Mouse (Mus musculus): ENCODE measurements around the gene Itga9. TPM values are rescaled to one million over a fixed set of nuclear protein-coding genes. Genes with fewer than 3 reads are reported as not detected.
A peak's percentile ranks its signal among the peaks of the same experiment; 100 is the strongest.

Gene Itga9
- polyA plus RNA-seq, 1 experiment from 2014 or later = 27.9 TPM

DNA sequence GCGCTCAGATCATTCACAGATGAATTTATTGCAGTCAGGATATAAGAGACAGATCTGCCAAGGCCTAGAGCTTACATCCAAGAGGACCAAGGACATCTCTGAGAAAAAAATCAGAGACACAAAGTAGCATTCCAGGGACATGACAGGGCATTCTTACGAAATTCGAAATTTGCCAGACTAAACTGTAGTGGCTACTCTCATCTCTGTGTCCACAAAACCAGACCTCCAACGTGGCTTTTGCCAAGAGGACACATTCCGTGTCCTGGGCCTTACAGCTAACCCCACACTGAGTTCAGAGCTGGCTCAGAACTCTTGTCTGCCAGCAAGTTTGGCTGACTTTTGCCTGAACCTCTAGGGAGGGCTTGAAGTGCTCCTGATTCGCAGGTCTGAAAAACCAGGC, 279.3 kb downstream of the Itga9 start:
- TF ChIP-seq CTCF (IDR thresholded peaks at IDR 0.05) = no peak
- in situ Hi-C loops (cut with MboI; ENCODE audit: low pct_unique_long_range_greater_than_20kb) = no loop called here
- H3K27me3 ChIP-seq = no peaks in the 10 kb centered on the region
- POLR2A ChIA-PET = no interaction called here
- ATAC-seq (peak; percentile 75), DNase-seq (ENCODE audit: low read depth, low spot score) (no peak)
- CTCF ChIA-PET = interaction anchor here (0.9 to 1.9 kb wide), 2 partner anchors 14 to 22 kb away, joined by 4 to 6 read pairs; no protein-coding TSS in a partner anchor

DNA sequence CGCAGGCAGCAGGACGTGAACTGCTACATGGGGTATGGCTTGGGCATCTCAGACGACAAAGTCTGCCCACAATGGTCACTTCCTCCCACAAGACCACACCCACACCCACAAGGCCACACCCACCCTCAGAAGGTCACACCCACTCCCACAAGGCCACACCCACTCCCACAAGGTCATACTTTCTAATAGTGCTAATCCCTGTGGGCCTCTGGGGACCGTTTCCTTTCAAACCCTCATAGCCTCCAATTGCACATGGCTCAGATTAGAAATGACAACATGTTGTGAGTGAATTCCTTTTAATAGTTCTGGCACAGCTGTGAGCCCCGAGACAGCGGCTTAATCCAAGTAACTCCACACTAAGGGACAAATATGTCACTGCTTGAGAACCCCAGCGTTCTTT, 280.7 kb downstream of the Itga9 start:
- TF ChIP-seq CTCF (IDR thresholded peaks at IDR 0.05) = no peak
- DNase-seq (ENCODE audit: low read depth, low spot score) = no peak
- ATAC-seq = no peak
- in situ Hi-C loops (cut with MboI; ENCODE audit: low pct_unique_long_range_greater_than_20kb) = no loop called here
- H3K27me3 ChIP-seq = no peaks in the 10 kb centered on the region
- CTCF ChIA-PET = no interaction called here
- POLR2A ChIA-PET = no interaction called here

DNA sequence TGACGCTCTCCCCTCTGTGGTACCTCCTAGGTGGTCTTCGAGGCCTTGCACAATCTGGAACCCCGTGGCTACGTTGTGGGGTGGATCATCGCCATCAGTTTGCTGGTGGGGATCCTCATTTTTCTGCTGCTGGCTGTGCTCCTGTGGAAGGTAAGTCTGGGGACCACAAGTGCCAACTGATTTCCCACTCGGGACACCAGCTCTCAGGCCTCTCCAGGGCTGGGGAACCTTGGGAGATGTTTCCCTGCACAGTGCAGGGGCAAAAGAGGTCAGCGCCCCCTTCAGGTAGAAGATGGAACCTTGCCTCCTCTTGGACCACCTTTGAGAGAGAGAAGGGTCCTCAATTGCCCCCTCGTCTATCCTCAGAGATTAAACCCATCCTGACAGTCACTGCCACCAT, 281.2 kb downstream of the Itga9 start:
- POLR2A ChIA-PET = no interaction called here
- H3K27me3 ChIP-seq = no peaks in the 10 kb centered on the region
- CTCF ChIA-PET = no interaction called here
- in situ Hi-C loops (cut with MboI; ENCODE audit: low pct_unique_long_range_greater_than_20kb) = no loop called here
- DNase-seq (ENCODE audit: low read depth, low spot score) = no peak
- no peak for ATAC-seq
- TF ChIP-seq CTCF (IDR thresholded peaks at IDR 0.05) = no peak

DNA sequence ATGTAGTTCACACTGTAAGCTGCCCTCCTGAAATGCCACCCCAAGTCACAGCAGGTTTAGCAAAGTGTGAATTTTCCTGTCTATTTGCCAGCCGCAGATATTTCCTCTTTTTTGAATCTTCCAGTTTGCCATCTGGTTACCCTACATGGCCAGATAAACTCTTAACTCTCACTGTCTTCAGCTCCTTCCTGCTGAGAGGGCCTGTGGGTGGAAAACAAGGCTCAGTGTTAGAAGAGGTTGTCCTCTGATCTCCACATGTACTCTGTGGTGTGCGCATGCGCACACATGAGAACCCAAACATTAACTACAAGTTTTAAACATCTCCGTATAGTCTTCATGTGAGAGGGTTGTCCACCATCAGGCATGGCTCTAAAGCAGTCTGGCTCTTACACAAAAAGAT, 283.7 kb downstream of the Itga9 start:
- DNase-seq (ENCODE audit: low read depth, low spot score) (no peak), ATAC-seq (no peak)
- ChIA-PET POLR2A (no interaction called here), CTCF (interaction anchor here (1.3 kb wide), 2 partner anchors 8 to 22 kb away, joined by 3 to 4 read pairs; no protein-coding TSS in a partner anchor)
- TF ChIP-seq CTCF (IDR thresholded peaks at IDR 0.05) = no peak
- in situ Hi-C loops (cut with MboI; ENCODE audit: low pct_unique_long_range_greater_than_20kb) = no loop called here
- H3K27me3 ChIP-seq = no peaks in the 10 kb centered on the region

DNA sequence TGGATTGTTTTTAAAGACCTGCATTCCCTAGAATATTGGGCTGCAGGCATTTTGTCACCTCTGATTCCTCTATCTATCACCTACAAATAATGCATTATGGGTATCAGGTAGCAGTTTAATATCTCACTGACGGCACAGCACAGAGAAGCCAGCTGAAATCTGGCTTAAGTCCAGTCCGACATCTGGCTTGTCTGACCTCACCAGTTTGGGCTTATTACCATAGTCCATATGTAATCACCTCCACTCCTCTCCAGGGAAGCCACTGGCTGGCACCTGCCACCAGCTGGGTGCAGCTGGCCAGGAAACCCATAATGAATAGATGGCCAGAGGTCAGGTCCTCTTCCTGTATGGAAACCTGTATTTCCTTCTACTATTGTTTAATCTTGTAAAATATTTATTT, 284.2 kb downstream of the Itga9 start:
- ATAC-seq = no peak
- in situ Hi-C loops (cut with MboI; ENCODE audit: low pct_unique_long_range_greater_than_20kb) = no loop called here
- CTCF ChIA-PET = interaction anchor here (1.3 kb wide), 2 partner anchors 9 to 21 kb away, joined by 3 to 4 read pairs; no protein-coding TSS in a partner anchor
- no peak for TF ChIP-seq CTCF (IDR thresholded peaks at IDR 0.05)
- DNase-seq (ENCODE audit: low read depth, low spot score) = no peak
- POLR2A ChIA-PET = no interaction called here
- no peaks in the 10 kb centered on the region for H3K27me3 ChIP-seq

DNA sequence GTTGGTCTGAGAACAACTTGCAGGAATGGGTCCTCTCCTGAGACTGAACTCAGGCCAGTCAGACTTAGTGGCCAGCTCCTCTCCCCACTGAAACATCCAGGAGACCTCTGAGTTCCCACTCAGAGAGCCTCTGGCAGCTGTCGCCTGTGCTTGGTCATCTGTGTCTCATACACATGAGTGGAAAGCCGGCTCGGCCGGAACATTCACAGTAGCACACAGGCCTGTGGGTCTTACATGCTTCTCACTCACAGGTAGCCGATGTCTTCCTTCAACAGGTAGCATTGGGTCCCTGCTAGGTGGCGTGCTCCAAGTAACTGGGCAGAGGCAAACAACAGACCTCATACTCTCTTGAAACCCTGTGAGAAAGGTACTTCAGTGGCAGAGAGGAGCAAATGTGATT, 284.6 kb downstream of the Itga9 start:
- no peak for ATAC-seq
- ChIA-PET POLR2A (no interaction called here), CTCF (interaction anchor here (1.3 to 1.9 kb wide), 3 partner anchors 9 to 301 kb away, joined by 4 to 7 read pairs (median 5); no protein-coding TSS in a partner anchor)

DNA sequence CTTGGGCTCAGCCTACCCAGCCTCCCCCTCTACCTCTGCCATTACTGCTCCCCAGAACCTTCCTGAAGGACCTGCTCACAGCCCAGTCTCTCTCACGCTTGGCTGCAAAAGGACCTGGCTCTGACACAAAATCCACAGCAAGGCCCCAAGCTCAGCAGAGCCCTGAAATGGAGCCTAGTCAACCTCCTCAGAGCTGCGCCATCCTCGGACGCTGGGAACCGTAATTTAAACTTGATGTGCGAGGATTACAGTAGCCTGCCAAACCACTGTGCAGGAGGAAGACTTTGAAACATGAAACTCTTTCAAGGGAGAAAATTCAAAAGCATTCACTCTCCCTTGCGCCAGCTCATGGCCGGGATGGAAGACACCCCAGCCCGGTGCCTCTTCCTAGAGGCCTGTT, 285.1 kb downstream of the Itga9 start:
- CTCF ChIA-PET = interaction anchor here (1.3 to 1.9 kb wide), 3 partner anchors 10 to 302 kb away, joined by 5 to 7 read pairs (median 5); no protein-coding TSS in a partner anchor
- POLR2A ChIA-PET = no interaction called here
- ATAC-seq = peak; percentile 51
- TF ChIP-seq CTCF (IDR thresholded peaks at IDR 0.05) = no peak
- no peak for DNase-seq (ENCODE audit: low read depth, low spot score)
- in situ Hi-C loops (cut with MboI; ENCODE audit: low pct_unique_long_range_greater_than_20kb) = no loop called here
- H3K27me3 ChIP-seq = no peaks in the 10 kb centered on the region

More for the DNA sequence above, 284.6 kb downstream of the Itga9 start:
- TF ChIP-seq CTCF (IDR thresholded peaks at IDR 0.05) = no peak
- in situ Hi-C loops (cut with MboI; ENCODE audit: low pct_unique_long_range_greater_than_20kb) = no loop called here
- no peaks in the 10 kb centered on the region for H3K27me3 ChIP-seq
- no peak for DNase-seq (ENCODE audit: low read depth, low spot score)

DNA sequence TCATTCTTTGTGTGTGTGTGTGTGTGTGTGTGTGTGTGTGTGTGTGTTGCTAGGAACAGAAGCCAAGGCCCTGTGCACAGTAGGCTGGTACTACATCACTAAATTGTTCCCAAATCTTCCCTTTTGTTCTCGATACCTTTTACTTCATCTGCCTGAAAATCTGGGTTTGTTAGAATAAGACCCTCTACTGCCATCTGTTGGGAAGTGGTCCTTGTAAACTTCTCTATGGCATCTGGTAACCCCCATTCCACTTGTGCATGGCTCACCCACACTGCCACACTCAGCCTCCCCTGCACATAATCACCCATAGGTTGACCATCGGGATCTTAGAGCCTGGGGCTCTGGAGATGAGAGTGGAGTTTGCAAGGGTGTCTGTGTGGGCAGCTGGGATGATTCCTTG, 288.6 kb downstream of the Itga9 start:
- ATAC-seq = no peak
- TF ChIP-seq CTCF (IDR thresholded peaks at IDR 0.05) = peak; percentile 31
- ChIA-PET POLR2A (no interaction called here), CTCF (interaction anchor here (2.8 kb wide), 1 partner anchor 13 kb away, joined by 10 read pairs; no protein-coding TSS in a partner anchor)
- in situ Hi-C loops (cut with MboI; ENCODE audit: low pct_unique_long_range_greater_than_20kb) = no loop called here
- H3K27me3 ChIP-seq = no peaks in the 10 kb centered on the region
- DNase-seq (ENCODE audit: low read depth, low spot score) = no peak

DNA sequence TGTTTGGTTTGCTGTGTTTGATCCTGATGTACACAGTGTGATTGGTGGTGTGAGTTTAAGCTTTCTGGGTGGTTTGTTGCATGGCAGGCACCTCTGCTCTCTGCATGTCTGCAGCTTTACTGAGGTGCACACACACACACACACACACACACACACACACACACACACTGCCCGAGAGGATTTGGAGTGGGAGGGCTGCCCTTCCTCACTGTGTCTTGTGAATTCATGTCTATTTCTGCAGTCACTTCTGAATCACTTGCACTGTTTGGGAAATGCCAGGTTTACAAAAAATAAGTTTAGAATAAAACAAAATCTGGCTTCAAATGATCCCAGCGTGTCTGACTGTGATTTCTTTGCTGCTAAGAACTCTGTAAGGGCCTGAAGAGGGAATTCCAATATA, 294.2 kb downstream of the Itga9 start:
- POLR2A ChIA-PET = no interaction called here
- ATAC-seq = no peak
- CTCF ChIA-PET = interaction anchor here (0.8 kb wide), 1 partner anchor 28 kb away, joined by 3 read pairs; no protein-coding TSS in a partner anchor
- in situ Hi-C loops (cut with MboI; ENCODE audit: low pct_unique_long_range_greater_than_20kb) = no loop called here
- no peak for DNase-seq (ENCODE audit: low read depth, low spot score)
- no peak for TF ChIP-seq CTCF (IDR thresholded peaks at IDR 0.05)
- H3K27me3 ChIP-seq = no peaks in the 10 kb centered on the region

DNA sequence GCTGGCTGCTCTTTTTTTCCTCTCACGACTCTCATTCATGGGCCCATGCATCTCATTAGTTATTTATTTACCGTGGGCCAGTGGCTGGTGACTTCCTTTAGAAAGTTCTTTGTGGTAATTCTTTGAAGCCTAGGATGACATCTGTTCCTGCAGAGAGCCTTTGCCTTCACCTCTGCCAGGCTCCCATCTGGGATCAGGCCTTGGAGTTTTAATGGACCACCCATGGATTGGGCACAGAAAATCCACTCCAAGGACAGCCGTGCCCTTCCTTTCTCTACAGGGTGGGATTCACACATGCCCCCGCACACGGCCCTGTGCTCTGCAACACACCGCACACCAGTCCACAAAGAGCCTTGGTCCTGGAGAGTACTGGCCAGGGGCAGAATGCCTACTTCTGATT, 295.4 kb downstream of the Itga9 start:
- DNase-seq (ENCODE audit: low read depth, low spot score) = no peak
- H3K27me3 ChIP-seq = no peaks in the 10 kb centered on the region
- ATAC-seq = no peak
- POLR2A ChIA-PET = no interaction called here
- TF ChIP-seq CTCF (IDR thresholded peaks at IDR 0.05) = no peak
- CTCF ChIA-PET = no interaction called here
- in situ Hi-C loops (cut with MboI; ENCODE audit: low pct_unique_long_range_greater_than_20kb) = no loop called here

DNA sequence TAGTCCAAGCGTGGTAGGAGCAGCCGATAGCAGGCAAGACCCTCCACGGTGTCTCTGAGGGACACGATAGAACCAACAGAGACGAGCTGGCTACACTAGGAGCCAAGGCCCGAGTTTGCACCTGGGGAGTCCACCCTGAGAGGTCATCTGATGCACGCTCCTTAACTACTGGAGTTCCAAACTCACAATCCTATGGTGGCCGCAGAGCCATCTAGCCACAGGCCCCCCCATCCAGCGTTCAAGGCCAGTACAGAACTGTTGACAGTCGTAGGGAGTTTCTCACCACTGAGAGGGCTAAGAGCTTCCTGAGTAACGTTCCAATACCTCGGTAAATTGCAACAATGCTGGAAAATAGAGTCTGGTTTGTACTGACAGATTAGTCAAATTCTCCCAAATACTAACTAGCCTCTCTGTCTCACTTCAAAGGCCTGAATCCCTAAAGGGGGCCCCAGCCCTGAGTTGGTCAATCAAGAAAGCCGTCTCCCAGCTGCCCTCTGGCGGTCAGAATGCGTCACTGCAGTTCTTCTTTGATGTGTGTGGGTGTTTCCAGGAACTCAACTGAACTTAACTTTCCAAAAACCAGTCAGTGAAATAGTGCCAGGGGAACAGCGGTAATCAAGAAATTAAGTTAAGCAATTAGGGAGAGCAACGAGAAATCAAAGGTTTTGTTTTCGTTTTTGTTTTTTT, 301.6 kb downstream of the Itga9 start:
- ChIA-PET CTCF (interaction anchor here (0.7 to 2.4 kb wide), 19 partner anchors 9 to 321 kb away, joined by 3 to 19 read pairs (median 5); partner anchors contain the start of gene Itga9), POLR2A (no interaction called here)
- H3K27me3 ChIP-seq = no peaks in the 10 kb centered on the region
- in situ Hi-C loops (cut with MboI; ENCODE audit: low pct_unique_long_range_greater_than_20kb) = no loop called here
- ATAC-seq (no peak), DNase-seq (ENCODE audit: low read depth, low spot score) (no peak)
- peak; percentile 94 for TF ChIP-seq CTCF (IDR thresholded peaks at IDR 0.05)
